Mouse (Mus musculus): ENCODE data around the gene Pemt.
A peak's percentile ranks its signal among the peaks of the same experiment; 100 is the strongest.

Pemt gene

GRCm38 (mm10) chr11:60046058-60046735 is at the start of gene Pemt:
Gene Pemt, minus strand, starts transcription at chr11:60046489.
- DNase-seq: peak; percentile 97

GRCm38 (mm10) chr11:60094909-60095810 is 48.9 kb upstream of the Pemt start:
- no peak for DNase-seq

- DNase-seq: no peak
Measured at GRCm38 (mm10) chr11:60093984-60094587, 47.8 kb upstream of the Pemt start.

GRCm38 (mm10) chr11:60093227-60093626 is 46.9 kb upstream of the Pemt start:
- DNase-seq: no peak

GRCm38 (mm10) chr11:60091422-60091761 is 45.1 kb upstream of the Pemt start:
- no peak for DNase-seq

- no peak for DNase-seq
Measured at GRCm38 (mm10) chr11:60090696-60091421, 44.6 kb upstream of the Pemt start.

- DNase-seq: no peak
Measured at GRCm38 (mm10) chr11:60088947-60089346, 42.7 kb upstream of the Pemt start.

- DNase-seq: no peak
Measured at GRCm38 (mm10) chr11:60086676-60087075, 40.4 kb upstream of the Pemt start.

- peak; percentile 71 for DNase-seq
Measured at GRCm38 (mm10) chr11:60084589-60084988, 38.3 kb upstream of the Pemt start.

- DNase-seq: peak; percentile 61
Measured at GRCm38 (mm10) chr11:60076790-60077189, 30.5 kb upstream of the Pemt start.

- no peak for DNase-seq
Measured at GRCm38 (mm10) chr11:60076183-60076582, 29.9 kb upstream of the Pemt start.

- DNase-seq: peak; percentile 19
Measured at GRCm38 (mm10) chr11:60073936-60074502, 27.7 kb upstream of the Pemt start.

- DNase-seq: no peak
Measured at GRCm38 (mm10) chr11:60073121-60073520, 26.8 kb upstream of the Pemt start.

GRCm38 (mm10) chr11:60071221-60071620 is 24.9 kb upstream of the Pemt start:
- DNase-seq: no peak

- DNase-seq: peak; percentile 66
Measured at GRCm38 (mm10) chr11:60070599-60070998, 24.3 kb upstream of the Pemt start.

- no peak for DNase-seq
Measured at GRCm38 (mm10) chr11:60068631-60069030, 22.3 kb upstream of the Pemt start.

- no peak for DNase-seq
Measured at GRCm38 (mm10) chr11:60067646-60068045, 21.4 kb upstream of the Pemt start.

GRCm38 (mm10) chr11:60065267-60065666 is 19.0 kb upstream of the Pemt start:
- no peak for DNase-seq

GRCm38 (mm10) chr11:60061504-60062006 is 15.3 kb upstream of the Pemt start:
- DNase-seq: no peak

- DNase-seq: no peak
Measured at GRCm38 (mm10) chr11:60060026-60060425, 13.7 kb upstream of the Pemt start.

GRCm38 (mm10) chr11:60058441-60058840 is 12.2 kb upstream of the Pemt start:
- no peak for DNase-seq

- no peak for DNase-seq
Measured at GRCm38 (mm10) chr11:60057987-60058386, 11.7 kb upstream of the Pemt start.

- no peak for DNase-seq
Measured at GRCm38 (mm10) chr11:60056520-60056919, 10.2 kb upstream of the Pemt start.
